Mouse (Mus musculus): ENCODE measurements at regions not wholly inside any gene's neighbourhood (a gene's known extent, or its start where the extent isn't known, plus 50 kb on each side); places are given as distances from the start of the nearest gene placed in this dataset.
"Not testable (repeated sequence)": the region's sequence is repeated elsewhere in the genome, so short reads cannot be mapped to it uniquely, and the experiment has no call there.

GRCm38 (mm10) chr17:52351293-52351692 lies 251.2 kb upstream of the Kcnh8 start:
- ATAC-seq (ENCODE audit: poor library complexity, severe bottlenecking): no peak

- ATAC-seq (ENCODE audit: poor library complexity, severe bottlenecking): no peak
These were observed 251.8 kb upstream of the Kcnh8 start for GRCm38 (mm10) chr17:52350696-52351095.

GRCm38 (mm10) chr17:52349872-52350271 lies 252.6 kb upstream of the Kcnh8 start:
- ATAC-seq (ENCODE audit: poor library complexity, severe bottlenecking): no peak

GRCm38 (mm10) chr17:52348481-52349083 lies 253.9 kb upstream of the Kcnh8 start:
- no peak for ATAC-seq (ENCODE audit: poor library complexity, severe bottlenecking)

GRCm38 (mm10) chr17:52320586-52320985 lies 281.9 kb upstream of the Kcnh8 start:
- ATAC-seq (ENCODE audit: poor library complexity, severe bottlenecking): no peak

GRCm38 (mm10) chr17:52316976-52317375 lies 285.5 kb upstream of the Kcnh8 start:
- ATAC-seq (ENCODE audit: poor library complexity, severe bottlenecking): no peak

- no peak for ATAC-seq (ENCODE audit: poor library complexity, severe bottlenecking)
These were observed 286.6 kb upstream of the Kcnh8 start for GRCm38 (mm10) chr17:52315879-52316278.

GRCm38 (mm10) chr17:52315456-52315855 lies 287.1 kb upstream of the Kcnh8 start:
- not testable (repeated sequence) for ATAC-seq (ENCODE audit: poor library complexity, severe bottlenecking)

- ATAC-seq (ENCODE audit: poor library complexity, severe bottlenecking): no peak
These were observed 290.5 kb upstream of the Kcnh8 start for GRCm38 (mm10) chr17:52312043-52312442.

- no peak for ATAC-seq (ENCODE audit: poor library complexity, severe bottlenecking)
These were observed 293.7 kb upstream of the Kcnh8 start for GRCm38 (mm10) chr17:52308789-52309188.

- no peak for ATAC-seq (ENCODE audit: poor library complexity, severe bottlenecking)
These were observed 298.4 kb upstream of the Kcnh8 start for GRCm38 (mm10) chr17:52304133-52304532.

GRCm38 (mm10) chr17:52303320-52303719 lies 299.2 kb upstream of the Kcnh8 start:
- no peak for ATAC-seq (ENCODE audit: poor library complexity, severe bottlenecking)

GRCm38 (mm10) chr17:52299769-52300168 lies 302.7 kb upstream of the Kcnh8 start:
- peak; percentile 98 for ATAC-seq (ENCODE audit: poor library complexity, severe bottlenecking)

GRCm38 (mm10) chr17:52285392-52285791 lies 317.1 kb upstream of the Kcnh8 start:
- no peak for ATAC-seq (ENCODE audit: poor library complexity, severe bottlenecking)

GRCm38 (mm10) chr17:52282264-52282663 lies 320.2 kb upstream of the Kcnh8 start:
- ATAC-seq (ENCODE audit: poor library complexity, severe bottlenecking): no peak

- no peak for ATAC-seq (ENCODE audit: poor library complexity, severe bottlenecking)
These were observed 324.0 kb upstream of the Kcnh8 start for GRCm38 (mm10) chr17:52278523-52278922.

- ATAC-seq (ENCODE audit: poor library complexity, severe bottlenecking): no peak
These were observed 333.7 kb upstream of the Kcnh8 start for GRCm38 (mm10) chr17:52268792-52269191.

- no peak for ATAC-seq (ENCODE audit: poor library complexity, severe bottlenecking)
These were observed 351.2 kb upstream of the Kcnh8 start for GRCm38 (mm10) chr17:52251284-52251683.

GRCm38 (mm10) chr17:52225584-52225983 lies 376.9 kb upstream of the Kcnh8 start:
- no peak for ATAC-seq (ENCODE audit: poor library complexity, severe bottlenecking)

- ATAC-seq (ENCODE audit: poor library complexity, severe bottlenecking): no peak
These were observed 382.1 kb upstream of the Kcnh8 start for GRCm38 (mm10) chr17:52220422-52220821.

- no peak for ATAC-seq (ENCODE audit: poor library complexity, severe bottlenecking)
These were observed 384.3 kb upstream of the Satb1 start for GRCm38 (mm10) chr17:52217411-52217810.

GRCm38 (mm10) chr17:52212944-52213343 lies 379.9 kb upstream of the Satb1 start:
- ATAC-seq (ENCODE audit: poor library complexity, severe bottlenecking): no peak

GRCm38 (mm10) chr17:52210483-52210882 lies 377.4 kb upstream of the Satb1 start:
- no peak for ATAC-seq (ENCODE audit: poor library complexity, severe bottlenecking)

All from megakaryocyte, adult 5-6 weeks (primary cell).